In genomic region chr14:79425979-79426729, GRCm38 (mm10) we compare ENCODE assay signal across 8 mouse cellular contexts. TPM values are rescaled to one million over a fixed set of nuclear protein-coding genes. Genes with fewer than 3 reads are reported as not detected.
DNase-seq lines count a peak whose midpoint lies in the region; ATAC-seq and TF ChIP-seq lines count a peak whose summit lies in the region.

Gene Kbtbd7 (plus strand): TSS chr14:79426511.

- H3K9ac ChIP-seq in kidney, embryonic 14.5 days (ENCODE audit: low read depth, low read length) = peak within 1 kb of the TSS; percentile 54
- H3K9ac ChIP-seq in limb, embryonic 15.5 days = peak within 1 kb of the TSS; percentile 40; the same call in 1 of the 2 replicates

- ATAC-seq in kidney, embryonic 14.5 days (ENCODE audit: low FRiP score, low TSS enrichment) = peak; percentile 98
- ATAC-seq in limb, embryonic 15.5 days (ENCODE audit: insufficient number of reproducible peaks, low FRiP score, low TSS enrichment, low read depth) = peak; percentile 97
- peak; percentile 99 for ATAC-seq in monocyte, adult 5-6 weeks (replicated peaks; ENCODE audit: insufficient number of reproducible peaks, low FRiP score, low TSS enrichment, poor library complexity, severe bottlenecking)

- peak; percentile 98 for DNase-seq in A20 (ENCODE audit: low read depth, low spot score)
- peak; percentile 97 to 98 for DNase-seq in heart, adult 9 months (ENCODE audit: low spot score in 2 of 2)
- peak; percentile 91 to 94 for DNase-seq in spleen, postnatal 4 days (ENCODE audit: low spot score in 2 of 2)

- H3K4me2 ChIP-seq in kidney, embryonic 14.5 days (replicated peaks; ENCODE audit: low read depth, low read length) = peak within 1 kb of the TSS; percentile 53
- H3K4me2 ChIP-seq in limb, embryonic 15.5 days = peak within 1 kb of the TSS; percentile 43

- H3K27ac ChIP-seq in bone marrow macrophage, adult 2 months (ENCODE audit: insufficient read depth, low read depth, low read length) = peak within 1 kb of the TSS; percentile 73
- H3K27ac ChIP-seq in embryonic fibroblast, embryonic 13.5 days (ENCODE audit: insufficient read depth, low read length) = 0 out of 2 replicates have a peak within 1 kb of the TSS, but pooled peaks have one; percentile 0
- H3K27ac ChIP-seq in kidney, embryonic 14.5 days (ENCODE audit: low read depth, low read length) = peak within 1 kb of the TSS; percentile 63
- peak within 1 kb of the TSS; percentile 87 for H3K27ac ChIP-seq in limb, embryonic 15.5 days

- H3K27me3 ChIP-seq in kidney, embryonic 14.5 days (ENCODE audit: control insufficient read depth, insufficient read depth, low read length) = no peaks in the 10 kb centered on the region
- no peaks in the 10 kb centered on the region for H3K27me3 ChIP-seq in limb, embryonic 15.5 days

- TF ChIP-seq CTCF in bone marrow macrophage, adult 2 months (IDR thresholded peaks at IDR 0.05; ENCODE audit: low read depth, low read length) = no peak
- TF ChIP-seq CTCF in embryonic fibroblast, embryonic 13.5 days (IDR thresholded peaks at IDR 0.05; ENCODE audit: borderline replicate concordance, insufficient read depth, low read length) = no peak

- no peak for TF ChIP-seq POLR2A in bone marrow macrophage, adult 2 months (IDR thresholded peaks at IDR 0.05; ENCODE audit: borderline replicate concordance, low read depth, low read length)
- TF ChIP-seq POLR2A in embryonic fibroblast, embryonic 13.5 days (IDR thresholded peaks at IDR 0.05; ENCODE audit: low read depth, low read length) = no peak

- WGBS in kidney, embryonic 14.5 days = under 1% methylated on average over 40 of the region's 44 CpGs
- WGBS in limb, embryonic 15.5 days = under 1% methylated on average over 40 of the region's 44 CpGs

- H3K9me3 ChIP-seq in kidney, embryonic 14.5 days (ENCODE audit: control insufficient read depth, low read length) = peaks cover 13% of the 10 kb centered on the region
- 0 out of 2 replicates have a peak, but pooled peaks cover 6% of the 10 kb centered on the region for H3K9me3 ChIP-seq in limb, embryonic 15.5 days

- peaks cover 12% of the 10 kb centered on the region for H3K4me1 ChIP-seq in bone marrow macrophage, adult 2 months (ENCODE audit: control insufficient read depth, insufficient read depth, low read length)
- H3K4me1 ChIP-seq in embryonic fibroblast, embryonic 13.5 days (ENCODE audit: control insufficient read depth, insufficient read depth, low read length) = no peaks in the 10 kb centered on the region
- no peaks in the 10 kb centered on the region for H3K4me1 ChIP-seq in kidney, embryonic 14.5 days (ENCODE audit: control insufficient read depth, insufficient read depth, low read length)
- H3K4me1 ChIP-seq in limb, embryonic 15.5 days = no peaks in the 10 kb centered on the region

- peak within 1 kb of the TSS; percentile 56 for H3K4me3 ChIP-seq in bone marrow macrophage, adult 2 months (ENCODE audit: insufficient read depth, low read length)
- H3K4me3 ChIP-seq in embryonic fibroblast, embryonic 13.5 days (ENCODE audit: insufficient read depth, low read length) = no peak within 1 kb of the TSS
- H3K4me3 ChIP-seq in kidney, embryonic 14.5 days (ENCODE audit: low read length) = peak within 1 kb of the TSS; percentile 47
- H3K4me3 ChIP-seq in limb, embryonic 15.5 days = peak within 1 kb of the TSS; percentile 53

- peaks cover 5% of the 10 kb centered on the region; the same call in 1 of the 2 replicates for H3K36me3 ChIP-seq in kidney, embryonic 14.5 days (ENCODE audit: control insufficient read depth, insufficient read depth, low read length)
- H3K36me3 ChIP-seq in limb, embryonic 15.5 days = peaks cover 9% of the 10 kb centered on the region

RNA-seq across cellular contexts. Expression of gene Kbtbd7, which starts in this region (rescaled TPM):
- 6.5 and 8.7 TPM in 2 replicates for polyA plus RNA-seq in bone marrow macrophage, adult 2 months (2012; ENCODE audit: insufficient read depth, insufficient read length, missing spikeins)
- 4.3 and 6.4 TPM in 2 replicates for polyA plus RNA-seq in embryonic fibroblast, embryonic 13.5 days (2011; ENCODE audit: insufficient read length, low read depth, missing spikeins)
- 9.0 and 15.6 TPM in 2 replicates for polyA plus RNA-seq in kidney, embryonic 14.5 days (2014; fragmentation: Nextera tagmentation; extraction: Ambion mirVana)
- polyA plus RNA-seq in limb, embryonic 15.5 days (2015; fragmentation: Nextera tagmentation; extraction: Ambion mirVana) = 11.7 and 12.3 TPM in 2 replicates
- total RNA-seq in monocyte, adult 5-6 weeks (2017) = 20.7 to 22.0 TPM (median 21.7 TPM) in 3 replicates

Comparison
In these comparisons a context has a peak if more than half of its experiments do, and no peak if none do; other contexts are left out.
1. H3K27ac ChIP-seq: peak in every context shown above with its lines; median percentile 87 in limb, embryonic 15.5 days; 73 in bone marrow macrophage, adult 2 months; 63 in kidney, embryonic 14.5 days; 0 in embryonic fibroblast, embryonic 13.5 days.